29 mouse cellular contexts compared by ENCODE assay signal in the genomic region with DNA sequence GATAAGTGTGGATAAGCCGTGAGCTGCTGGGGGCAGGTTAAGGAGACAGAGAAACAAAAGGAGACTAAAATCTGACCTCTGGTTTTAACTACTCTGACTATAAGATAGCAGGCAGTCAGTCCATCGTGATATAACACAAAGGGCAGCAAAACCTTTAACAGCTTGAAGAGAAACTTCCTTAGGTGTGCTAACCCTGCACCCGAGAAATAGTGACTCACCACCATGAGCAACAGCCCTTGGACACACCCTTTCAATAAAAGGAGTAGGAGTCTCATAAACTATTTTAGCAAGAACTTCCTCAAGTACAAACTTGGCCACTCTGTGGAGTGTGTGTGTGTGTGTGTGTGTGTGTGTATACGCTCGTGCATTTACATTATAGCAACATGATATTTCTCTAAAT. TPM values are rescaled to one million over a fixed set of nuclear protein-coding genes. Genes with fewer than 3 reads are reported as not detected.
DNase-seq lines count a peak whose midpoint lies in the region; ATAC-seq and TF ChIP-seq lines count a peak whose summit lies in the region.
"Had no signal": no experiment of that assay in that cellular context is flagged by ENCODE, and none has a peak within 500 bp of the region (broad histone marks: within the 10 kb centered on the region; RNA-seq: fewer than 3 reads in every experiment).

No protein-coding gene starts in this region.

- H3K4me3 ChIP-seq in intestine, embryonic 15.5 days (replicated peaks) = no peak overlapping the region
- no peak overlapping the region for H3K4me3 ChIP-seq in small intestine, adult 2 months (ENCODE audit: low read depth, low read length)
- no peak overlapping the region for H3K4me3 ChIP-seq in lung, adult 2 months (replicated peaks; ENCODE audit: extremely low read depth, low read depth, low read length)
- H3K4me3 ChIP-seq: embryonic facial prominence, embryonic 12.5 days; forebrain, embryonic 15.5 days; heart, embryonic 13.5 days; hindbrain, embryonic 13.5 days had no signal

- H3K36me3 ChIP-seq in intestine, embryonic 15.5 days = no peaks in the 10 kb centered on the region
- no peaks in the 10 kb centered on the region for H3K36me3 ChIP-seq in small intestine, adult 2 months (ENCODE audit: control insufficient read depth, insufficient read depth, low read length)
- H3K36me3 ChIP-seq: embryonic facial prominence, embryonic 12.5 days; forebrain, embryonic 15.5 days; G1E; heart, embryonic 13.5 days; hindbrain, embryonic 13.5 days had no signal

- H3K27ac ChIP-seq in intestine, embryonic 15.5 days = no peak overlapping the region
- H3K27ac ChIP-seq in small intestine, adult 2 months (ENCODE audit: insufficient read depth, low read depth, low read length) = peak overlapping the region; percentile 81
- H3K27ac ChIP-seq: embryonic facial prominence, embryonic 12.5 days; forebrain, embryonic 15.5 days; heart, embryonic 13.5 days; hindbrain, embryonic 13.5 days; hindbrain, postnatal 0 days had no signal

- no peak for TF ChIP-seq POLR2A in small intestine, adult 2 months (IDR thresholded peaks at IDR 0.05; ENCODE audit: low read depth, low read length)
- TF ChIP-seq POLR2A in lung, adult 2 months (IDR thresholded peaks at IDR 0.05; ENCODE audit: borderline replicate concordance, extremely low read depth, low read depth, low read length) = no peak

- no peaks in the 10 kb centered on the region for H3K9me3 ChIP-seq in intestine, embryonic 15.5 days
- H3K9me3 ChIP-seq: embryonic facial prominence, embryonic 12.5 days; forebrain, embryonic 15.5 days; G1E; heart, embryonic 13.5 days; hindbrain, embryonic 13.5 days had no signal

- no peak for TF ChIP-seq CTCF in small intestine, adult 2 months (IDR thresholded peaks at IDR 0.05; ENCODE audit: extremely low read depth, insufficient read length, insufficient replicate concordance, low read depth, low read length)
- no peak for TF ChIP-seq CTCF in lung, adult 2 months (IDR thresholded peaks at IDR 0.05; ENCODE audit: insufficient read depth, low read length)

- no peaks in the 10 kb centered on the region for H3K4me1 ChIP-seq in intestine, embryonic 15.5 days (replicated peaks)
- peaks cover 18% of the 10 kb centered on the region; the same call in 1 of the 2 replicates for H3K4me1 ChIP-seq in small intestine, adult 2 months (ENCODE audit: control insufficient read depth, insufficient read depth, insufficient read length, low read length)
- H3K4me1 ChIP-seq in lung, adult 2 months (ENCODE audit: control insufficient read depth, insufficient read depth, low read length) = no peaks in the 10 kb centered on the region
- H3K4me1 ChIP-seq: embryonic facial prominence, embryonic 12.5 days; forebrain, embryonic 15.5 days; hindbrain, embryonic 13.5 days had no signal

- DNase-seq in urinary bladder, postnatal 14 days (ENCODE audit: low spot score) = peak; percentile 19
- DNase-seq in urinary bladder, postnatal 36 days (ENCODE audit: low spot score in 2 of 2) = no peak
- DNase-seq in kidney, postnatal 25 days = no peak
- DNase-seq in lung, adult 2 months = no peak
- DNase-seq in gastrocnemius, postnatal 25 days = no peak
- DNase-seq: adrenal gland, postnatal 14 days; B cell, adult 2 months; cerebellum, adult 11-12 months; cerebellum, adult 9-10 months; cerebellum, postnatal 25 days; gastrocnemius, postnatal 10 days; heart, postnatal 36 days had no signal

- no peaks in the 10 kb centered on the region for H3K27me3 ChIP-seq in intestine, embryonic 15.5 days (replicated peaks)
- H3K27me3 ChIP-seq in small intestine, adult 2 months (ENCODE audit: control insufficient read depth, insufficient read depth, low read length) = no peaks in the 10 kb centered on the region
- H3K27me3 ChIP-seq: embryonic facial prominence, embryonic 12.5 days; forebrain, embryonic 15.5 days; heart, embryonic 13.5 days; hindbrain, embryonic 13.5 days had no signal

- H3K4me2 ChIP-seq in intestine, embryonic 15.5 days (replicated peaks) = no peak overlapping the region
- H3K4me2 ChIP-seq: embryonic facial prominence, embryonic 12.5 days; forebrain, embryonic 15.5 days; heart, embryonic 13.5 days; hindbrain, embryonic 13.5 days had no signal

- ATAC-seq in intestine, embryonic 15.5 days = peak; percentile 95
- ATAC-seq: activated CD4-positive, CD25-positive, alpha-beta regulatory T cell, adult 4 months; CD4-positive, CD25-positive, alpha-beta regulatory T cell, adult 4 months; forebrain, embryonic 15.5 days; hindbrain, postnatal 0 days; Patski had no signal

- H3K9ac ChIP-seq in intestine, embryonic 15.5 days = no peak overlapping the region
- H3K9ac ChIP-seq: embryonic facial prominence, embryonic 12.5 days; forebrain, embryonic 15.5 days; heart, embryonic 13.5 days; hindbrain, embryonic 13.5 days had no signal

- WGBS in intestine, embryonic 15.5 days = 53% methylated on average over 5 of the region's 5 CpGs
- 30% methylated on average over 5 of the region's 5 CpGs for WGBS in small intestine, adult 2 months
- 67% methylated on average over 5 of the region's 5 CpGs for WGBS in lung, adult 2 months

RNA-seq across cellular contexts. Expression of gene Hyal6, which starts 26.0 kb away (rescaled TPM):
- polyA plus RNA-seq in intestine, embryonic 15.5 days (2015; fragmentation: Nextera tagmentation; extraction: Ambion mirVana) = not detected in 2 replicates
- not detected in 2 replicates for polyA plus RNA-seq in small intestine, adult 2 months (2012; rRNA removed)
- polyA plus RNA-seq in lung, adult 2 months (2012; rRNA removed) = not detected in 2 replicates
- not detected for total RNA-seq in gastrocnemius, postnatal 25 days (2021)
- total RNA-seq: adrenal gland, adult 18-20 months; adrenal gland, postnatal 14 days; gastrocnemius, postnatal 10 days; heart, adult 8-10 months; heart, postnatal 36 days; hindbrain, postnatal 0 days had no signal
- polyA plus RNA-seq: activated CD4-positive, CD25-positive, alpha-beta regulatory T cell, adult 4 months; CD4-positive, CD25-positive, alpha-beta regulatory T cell, adult 4 months; cortical plate, adult 2 months; embryonic facial prominence, embryonic 12.5 days; forebrain, embryonic 11.5 days; forebrain, embryonic 15.5 days; G1E; gonadal fat pad, adult 2 months; heart, embryonic 13.5 days; heart, postnatal 0 days; hindbrain, embryonic 13.5 days; hindbrain, postnatal 0 days; Patski had no signal

RNA-seq across cellular contexts. Expression of gene Hyal4, which starts 41.0 kb away (rescaled TPM):
- polyA plus RNA-seq in intestine, embryonic 15.5 days (2015; fragmentation: Nextera tagmentation; extraction: Ambion mirVana) = 0.05 TPM in 1 of 2 replicates, not detected in the other
- polyA plus RNA-seq in small intestine, adult 2 months (2012; rRNA removed) = not detected in 2 replicates
- polyA plus RNA-seq in lung, adult 2 months (2012; rRNA removed) = not detected in 2 replicates
- total RNA-seq in gastrocnemius, postnatal 25 days (2021) = not detected
- total RNA-seq: adrenal gland, adult 18-20 months; adrenal gland, postnatal 14 days; G1E; gastrocnemius, postnatal 10 days; heart, adult 8-10 months; heart, postnatal 36 days; hindbrain, postnatal 0 days had no signal
- polyA plus RNA-seq: activated CD4-positive, CD25-positive, alpha-beta regulatory T cell, adult 4 months; cortical plate, adult 2 months; embryonic facial prominence, embryonic 12.5 days; forebrain, embryonic 11.5 days; forebrain, embryonic 15.5 days; G1E; gonadal fat pad, adult 2 months; heart, embryonic 13.5 days; heart, postnatal 0 days; hindbrain, embryonic 13.5 days; hindbrain, postnatal 0 days; Patski had no signal

RNA-seq across cellular contexts. Expression of gene Wasl, which starts 42.3 kb away (rescaled TPM):
- polyA plus RNA-seq in intestine, embryonic 15.5 days (2015; fragmentation: Nextera tagmentation; extraction: Ambion mirVana) = 66.2 and 74.3 TPM in 2 replicates
- 75.0 and 198 TPM in 2 replicates for polyA plus RNA-seq in small intestine, adult 2 months (2012; rRNA removed)
- 70.0 and 123 TPM in 2 replicates for polyA plus RNA-seq in lung, adult 2 months (2012; rRNA removed)
- 10 to 100 TPM; 14.0 to 17.1 TPM for total RNA-seq in gastrocnemius, postnatal 25 days (2021)
